Mouse (Mus musculus) brain, embryonic 14.5 days (tissue): ENCODE data around the gene Sdsl. TPM values are rescaled to one million over a fixed set of nuclear protein-coding genes. Genes with fewer than 3 reads are reported as not detected.
A peak's percentile ranks its signal among the peaks of the same experiment; 100 is the strongest.

Experiments used
- DNase-seq: peaks from one replicate; pipeline ENCODE4 v3.0.0-alpha.2; 2011; ENCODE audit warnings: low read depth
- CTCF ChIP-seq: fragments of 200-500 bp; IDR thresholded peaks from 2 replicates; pipeline ENCODE4 v1.5.1; 2012; ENCODE audit warnings: inconsistent platforms, mild to moderate bottlenecking, moderate library complexity, borderline replicate concordance; ENCODE audit not compliant: insufficient read depth, insufficient read length; ENCODE audit errors: extremely low read depth
- POLR2A ChIP-seq: fragments of 200-500 bp; IDR thresholded peaks from 2 replicates; pipeline ENCODE4 v1.6.1; 2012; ENCODE audit warnings: mild to moderate bottlenecking, inconsistent platforms, borderline replicate concordance; ENCODE audit not compliant: poor library complexity, insufficient read depth, insufficient read length, severe bottlenecking; ENCODE audit errors: extremely low read depth
- polyA plus RNA-seq: library from polyadenylated mRNA; depleted of rRNA; stranded (reverse); fragments of >200 nt; gene quantifications from 2 replicates; pipeline ENCODE4 v1.2.3, GENCODE M21; 2012

Gene Sdsl
- polyA plus RNA-seq, 1 experiment, result 8.9 TPM

GRCm38 (mm10) chr5:120481205-120481604, 8.6 kb upstream of the Sdsl start:
- TF ChIP-seq POLR2A (no peak), CTCF (no peak)
- no peak for DNase-seq

DNA sequence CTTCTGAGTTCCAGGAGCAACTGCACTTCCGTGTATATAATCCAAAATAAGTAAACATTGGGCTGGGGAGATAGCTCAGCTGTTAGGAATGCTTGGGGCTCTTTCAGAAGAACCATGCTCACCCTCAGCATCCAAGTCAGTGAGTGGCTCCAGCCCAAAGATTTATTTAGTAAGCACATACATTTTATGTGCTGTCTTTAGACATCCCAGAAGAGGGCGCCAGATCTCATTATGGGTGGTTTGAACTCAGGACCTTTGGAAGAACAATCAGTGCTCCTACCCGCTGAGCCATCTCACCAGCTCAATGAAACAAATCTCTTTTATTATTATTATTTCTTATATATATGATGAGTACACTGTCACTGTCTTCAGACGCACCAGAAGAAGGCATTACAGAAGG, 6.9 kb upstream of the Sdsl start:
- TF ChIP-seq POLR2A (no peak), CTCF (no peak)
- DNase-seq, result no peak

- TF ChIP-seq POLR2A (no peak), CTCF (no peak)
- DNase-seq, result no peak
Measured at GRCm38 (mm10) chr5:120477993-120478392, 5.4 kb upstream of the Sdsl start.

DNA sequence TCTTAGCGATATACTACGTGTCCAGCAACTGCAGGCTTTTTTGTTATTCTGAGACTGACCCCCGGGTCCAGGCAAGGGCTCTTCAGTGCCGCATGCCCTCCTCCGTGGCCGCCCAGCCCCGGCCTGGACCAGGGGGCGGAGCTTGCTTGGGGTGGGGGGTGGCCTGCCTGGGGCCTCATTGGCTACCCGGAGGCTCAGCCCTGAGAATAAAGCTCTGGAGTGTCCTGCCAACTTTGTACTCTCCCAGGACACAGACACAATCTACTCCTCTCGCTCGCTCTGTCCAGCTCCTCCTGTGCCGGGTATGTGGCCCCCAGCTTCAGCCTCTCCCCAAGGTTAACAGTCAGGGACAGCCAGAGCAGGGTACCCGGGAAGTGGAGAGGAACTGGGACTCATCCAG, 3.7 kb upstream of the Sdsl start, which contains the start of gene Sds:
TSS of gene Sds (plus strand) at position 231 of the 400 bp plus-strand sequence.
- no peak for DNase-seq
- TF ChIP-seq CTCF (no peak), POLR2A (no peak)

GRCm38 (mm10) chr5:120475861-120476260, 3.3 kb upstream of the Sdsl start:
- no peak for DNase-seq
- TF ChIP-seq CTCF, result no peak
- TF ChIP-seq POLR2A, result no peak

DNA sequence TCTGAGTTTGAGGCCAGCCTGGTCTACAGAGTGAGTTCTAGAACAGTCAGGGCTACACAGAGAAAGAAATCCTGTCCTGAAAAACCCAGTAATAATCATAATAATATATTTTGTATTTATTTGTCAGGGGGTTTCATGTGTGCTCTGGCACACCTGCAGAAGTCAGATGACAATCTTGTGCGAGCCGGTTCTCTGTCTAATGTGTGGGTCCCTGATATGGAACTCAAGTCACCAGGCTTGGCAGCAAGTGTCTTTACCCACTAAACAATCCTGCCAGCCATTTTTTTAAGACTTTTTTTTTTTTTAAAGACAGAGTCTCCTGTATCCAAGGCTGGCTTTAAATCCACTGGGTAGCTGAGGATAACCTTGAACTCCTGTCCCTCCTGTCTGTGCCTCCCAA, 751 bp upstream of the Sdsl start:
- TF ChIP-seq POLR2A (no peak), CTCF (no peak)
- no peak for DNase-seq

DNA sequence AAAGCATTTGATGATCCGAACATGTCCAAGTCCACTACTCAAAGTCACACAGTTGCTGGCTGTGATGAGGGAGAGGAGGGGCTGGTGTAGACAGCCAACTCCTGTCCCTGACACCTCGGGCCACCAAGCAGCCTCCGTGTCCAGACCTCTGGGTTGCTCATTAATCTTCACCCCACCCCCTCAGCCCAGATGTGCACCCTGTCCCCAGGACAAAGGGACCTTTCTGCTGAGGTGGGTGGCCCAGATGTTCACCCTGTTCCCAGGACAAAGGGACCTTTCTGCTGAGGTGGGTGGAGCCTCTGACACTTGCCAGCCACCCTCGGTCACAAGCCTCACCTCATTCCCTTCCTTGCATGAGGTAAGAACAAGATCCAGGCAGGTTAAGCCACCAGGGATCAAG, 1.1 kb downstream of the Sdsl start:
- no peak for TF ChIP-seq POLR2A
- no peak for TF ChIP-seq CTCF
- DNase-seq, result no peak

DNA sequence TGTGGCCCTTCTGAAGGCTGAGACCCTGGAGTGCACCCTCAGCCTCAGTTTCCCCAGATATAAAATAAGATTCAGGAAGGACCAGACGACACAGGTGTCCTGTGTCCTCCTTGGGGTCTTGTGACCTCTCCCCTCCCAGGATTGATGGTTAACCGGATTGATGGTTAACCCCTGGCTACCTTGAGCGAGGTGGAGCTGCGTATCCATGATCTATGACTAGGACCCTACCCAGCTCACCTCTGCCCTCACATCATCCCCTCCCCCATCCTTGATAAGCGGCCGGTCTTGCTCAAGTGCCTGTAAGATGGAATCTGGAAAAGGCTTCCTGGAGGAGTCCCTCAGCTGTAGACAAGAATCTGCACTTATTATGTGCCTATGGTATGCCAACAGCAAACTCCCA, 3.8 kb downstream of the Sdsl start:
- TF ChIP-seq POLR2A (no peak), CTCF (no peak)
- DNase-seq, result no peak

DNA sequence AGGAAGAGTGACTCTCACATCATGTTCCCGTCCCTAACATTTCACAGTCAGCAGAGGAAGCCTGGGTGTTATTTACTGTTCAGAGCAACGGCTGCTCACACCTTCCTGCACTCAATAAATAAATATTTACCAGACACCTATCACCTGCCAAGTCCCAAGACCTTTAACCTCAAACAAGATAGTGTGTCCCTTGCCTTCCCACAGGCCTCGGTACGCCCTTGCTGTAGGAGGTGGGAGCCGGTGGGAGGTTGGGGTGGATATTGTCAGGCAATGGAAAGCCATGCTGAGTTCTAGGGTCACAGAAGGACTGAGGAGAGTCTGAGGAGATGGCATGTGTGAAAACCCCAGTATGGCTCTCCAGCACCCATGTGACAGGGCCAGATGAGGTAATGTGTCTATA, 4.3 kb downstream of the Sdsl start:
- TF ChIP-seq CTCF, result no peak
- no peak for DNase-seq

GRCm38 (mm10) chr5:120467026-120467425, 5.6 kb downstream of the Sdsl start:
- DNase-seq, result no peak
- no peak for TF ChIP-seq CTCF
- TF ChIP-seq POLR2A, result no peak

- TF ChIP-seq CTCF (no peak), POLR2A (no peak)
- DNase-seq, result peak; percentile 74
Measured at GRCm38 (mm10) chr5:120465860-120466259, 6.8 kb downstream of the Sdsl start.

GRCm38 (mm10) chr5:120465062-120465461, 7.5 kb downstream of the Sdsl start:
- no peak for TF ChIP-seq POLR2A
- peak; percentile 67 for TF ChIP-seq CTCF
- DNase-seq, result no peak

DNA sequence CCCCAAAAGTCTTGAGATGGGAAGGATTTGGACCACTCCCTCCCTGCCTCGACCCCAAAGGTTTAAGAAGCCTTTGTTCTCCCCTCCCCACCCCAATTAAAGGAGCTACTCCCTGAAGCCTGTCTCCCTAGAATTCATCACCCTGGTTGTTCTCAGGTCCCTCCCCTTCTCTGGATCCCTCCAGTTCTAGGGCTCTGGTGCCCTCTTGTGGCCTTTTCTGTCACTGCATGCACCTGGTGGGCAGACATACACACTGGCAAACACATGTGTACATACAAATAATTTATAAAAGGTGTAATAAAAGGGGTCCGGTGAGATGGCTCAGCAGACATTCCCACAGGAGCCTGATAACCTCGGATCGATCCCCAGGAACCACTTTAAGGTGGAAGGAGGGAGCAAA, 8.3 kb downstream of the Sdsl start:
- DNase-seq, result no peak
- TF ChIP-seq CTCF (peak; percentile 59; the same call in 1 of the 2 replicates), POLR2A (no peak)
